Mouse (Mus musculus) frontal cortex, adult 2 months (tissue): ENCODE results near the gene Rabggtb. TPM values are rescaled to one million over a fixed set of nuclear protein-coding genes. Genes with fewer than 3 reads are reported as not detected.

ENCODE experiments used
- DNase-seq, 2 experiments: peaks; one replicate each; pipeline ENCODE4 v3.0.0; 2022; ENCODE audit warnings: low spot score in 1 of 2; ENCODE audit errors: extremely low spot score in 1 of 2
- polyA plus RNA-seq: library from polyadenylated mRNA; depleted of rRNA; stranded (reverse); fragments of >200 nt; gene quantifications from 2 replicates; pipeline ENCODE4 v1.2.3, GENCODE M21; 2012; rRNA removed

The Rabggtb gene
- 66.9 and 73.9 TPM in 2 replicates for polyA plus RNA-seq

DNA sequence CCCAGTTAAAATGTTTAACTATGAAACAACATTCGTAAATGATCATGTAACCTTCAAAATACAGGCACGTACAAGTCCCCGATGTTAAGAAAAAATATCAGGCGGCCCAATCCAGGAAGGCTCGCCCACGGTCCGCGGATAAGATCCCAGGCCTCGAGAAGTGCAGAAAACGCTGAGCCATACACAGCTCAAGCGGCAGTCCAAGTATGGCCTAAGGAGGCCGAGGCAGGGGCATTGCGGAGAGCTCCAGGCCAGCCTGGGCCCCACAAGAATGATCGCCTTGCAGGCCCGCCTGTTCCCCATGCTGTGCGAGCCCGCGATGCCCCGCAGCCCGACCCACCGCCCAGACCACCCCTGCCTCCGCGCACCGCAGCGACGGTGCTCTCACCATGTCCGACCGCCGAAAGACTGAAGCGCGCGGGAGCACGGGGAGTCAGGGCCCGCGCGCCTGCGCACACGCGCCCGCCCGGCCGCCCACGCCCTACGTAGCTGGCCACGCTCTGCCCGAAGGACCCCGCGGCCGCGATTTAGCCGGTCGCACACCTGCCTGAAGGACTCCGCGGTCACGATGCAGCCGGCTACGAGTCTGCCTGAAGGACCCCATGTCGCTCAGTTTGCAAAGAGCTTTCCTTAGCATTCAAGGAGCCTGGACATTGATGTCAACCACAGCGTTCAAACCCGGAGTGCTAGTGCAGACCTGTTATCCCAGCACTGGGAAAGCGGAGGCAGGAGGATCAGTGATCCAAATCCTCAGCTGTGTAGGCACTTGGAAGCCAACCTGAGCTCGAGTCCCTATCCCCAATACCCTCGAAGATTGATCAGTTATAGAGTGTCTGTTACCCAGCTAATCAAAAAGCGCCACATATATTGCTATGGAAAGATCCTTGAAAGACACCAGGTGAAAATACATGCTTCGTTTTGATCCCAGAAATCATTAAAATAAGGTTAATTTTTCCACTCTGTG is at the start of gene Rabggtb:
Gene Rabggtb, minus strand, starts transcription at position 464 of the 964 bp plus-strand sequence.
- DNase-seq: peak; percentile 90 to 96

DNA sequence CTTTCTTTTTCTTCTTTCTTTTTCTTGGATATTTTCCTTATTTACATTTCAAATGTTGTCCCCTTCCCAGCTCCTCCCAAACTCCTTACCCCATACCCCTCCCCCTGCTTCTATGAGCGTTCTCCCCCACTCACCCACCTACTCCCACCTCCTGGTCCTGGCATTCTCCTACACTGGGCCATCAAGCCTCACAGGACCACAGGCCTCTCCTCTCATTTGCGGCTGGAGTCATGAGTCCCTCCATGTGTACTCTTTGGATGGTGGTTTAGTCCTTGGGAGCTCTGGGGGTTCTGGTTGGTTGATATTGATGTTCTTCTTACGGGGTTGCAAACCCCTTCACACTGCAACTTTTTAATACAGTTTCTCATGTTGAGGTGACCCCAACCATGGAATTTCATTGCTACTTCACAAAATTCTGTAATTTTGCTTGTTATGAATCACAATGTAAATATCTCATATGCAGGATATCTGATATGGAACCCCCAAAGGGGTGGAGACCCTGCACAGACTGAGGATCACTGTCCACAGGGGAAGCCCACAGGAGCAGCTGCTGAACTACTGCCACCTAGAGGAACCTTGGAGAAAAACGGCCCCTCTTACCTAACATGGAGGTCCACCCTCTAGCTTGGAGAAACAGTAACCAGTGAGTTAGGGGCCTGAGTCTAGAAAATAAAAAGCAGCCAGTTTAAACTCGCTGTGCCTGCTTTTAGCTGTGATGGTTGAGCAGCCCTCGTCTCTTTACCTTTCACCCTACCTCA is 49.0 kb upstream of the Rabggtb start:
- DNase-seq: no peak

DNA sequence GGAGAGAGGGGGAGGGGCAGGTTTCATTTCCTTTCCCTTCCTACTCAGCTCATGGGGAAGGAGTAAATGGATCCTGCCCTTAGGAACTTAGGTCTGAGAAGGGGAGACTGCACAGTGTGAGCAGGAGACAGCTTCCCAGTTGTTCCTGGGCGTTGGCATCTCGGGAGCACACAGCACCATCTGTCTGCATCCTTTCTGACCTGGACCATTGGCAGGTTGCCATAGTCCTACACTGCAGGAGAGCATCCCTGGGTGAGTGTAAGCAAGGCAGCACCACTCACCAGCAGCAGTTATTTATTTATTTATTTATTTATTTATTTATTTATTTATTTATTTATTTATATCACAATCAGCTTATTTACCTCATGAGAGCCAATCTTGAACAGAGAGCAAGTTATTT is 48.1 kb upstream of the Rabggtb start:
- DNase-seq: no peak

DNA sequence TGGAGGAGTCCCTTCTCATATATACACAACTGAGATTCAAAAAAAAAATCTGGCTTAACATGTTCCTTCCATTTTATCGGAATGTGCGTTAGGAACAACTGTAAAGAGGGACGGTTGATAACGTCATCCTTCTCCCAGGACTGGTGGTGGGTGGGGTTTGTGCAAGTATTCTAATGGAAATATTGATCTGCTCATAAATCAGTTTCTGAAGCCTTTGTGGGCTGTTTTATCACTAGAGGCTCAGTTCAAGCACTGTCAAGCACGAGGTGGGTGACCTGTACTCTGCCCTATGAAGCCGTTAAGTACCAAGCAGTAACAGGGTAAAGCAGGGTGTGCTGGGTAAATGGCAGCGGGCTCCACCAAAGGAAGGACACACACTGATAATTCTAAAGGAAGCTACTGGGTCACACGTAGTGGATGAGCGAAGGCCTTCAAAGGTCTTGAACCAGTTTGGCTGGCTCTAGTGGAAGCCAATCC is 47.0 kb upstream of the Rabggtb start:
- no peak for DNase-seq

DNA sequence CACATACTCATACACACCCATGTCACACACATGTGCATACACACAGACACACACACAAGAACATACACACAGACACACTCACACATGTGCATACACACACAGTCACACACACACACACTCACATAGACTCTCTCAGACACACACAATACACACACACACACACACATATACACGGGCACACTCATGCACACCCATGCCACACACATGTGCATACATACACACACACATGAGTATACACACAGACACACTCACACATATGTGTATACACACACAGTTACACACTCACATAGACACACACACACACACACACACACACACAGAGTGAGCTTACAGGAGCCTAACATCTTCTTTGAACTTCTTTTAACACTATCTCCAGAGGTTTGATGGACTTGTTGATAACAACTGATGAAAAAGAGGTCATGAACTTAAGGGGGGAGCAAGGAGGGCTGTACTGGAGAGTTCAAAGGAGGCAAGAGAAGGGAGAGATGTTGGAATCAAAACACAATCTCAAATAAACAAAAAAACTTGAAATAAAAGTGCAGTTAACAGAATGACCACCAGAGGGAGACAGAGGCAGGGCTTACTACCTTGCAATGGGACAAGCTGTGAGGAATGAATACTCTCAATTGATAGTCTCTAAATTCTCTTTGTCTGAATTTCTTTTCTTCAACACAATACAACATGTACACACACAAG is 46.4 kb upstream of the Rabggtb start:
- peak in 1 of 2 experiments; percentile 84 for DNase-seq

DNA sequence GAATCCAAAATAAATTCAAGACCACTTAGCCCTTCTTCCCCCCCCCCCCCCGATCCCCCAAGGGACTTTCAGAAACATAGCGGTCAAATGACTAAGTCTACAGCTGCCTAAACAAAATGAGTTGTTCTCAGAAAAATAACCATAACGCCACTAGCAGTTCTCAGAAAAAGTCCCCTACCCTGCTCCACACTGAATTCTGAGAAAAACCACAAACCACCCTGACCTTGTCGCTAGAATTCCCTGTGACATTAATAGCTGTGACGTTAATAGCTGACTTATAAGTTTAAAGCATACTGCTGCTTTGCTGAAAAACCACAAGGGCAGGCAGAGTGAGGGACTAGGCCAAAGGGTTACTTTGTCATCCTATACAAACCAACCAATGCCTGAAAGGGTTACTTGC is 45.1 kb upstream of the Rabggtb start:
- no peak for DNase-seq

DNA sequence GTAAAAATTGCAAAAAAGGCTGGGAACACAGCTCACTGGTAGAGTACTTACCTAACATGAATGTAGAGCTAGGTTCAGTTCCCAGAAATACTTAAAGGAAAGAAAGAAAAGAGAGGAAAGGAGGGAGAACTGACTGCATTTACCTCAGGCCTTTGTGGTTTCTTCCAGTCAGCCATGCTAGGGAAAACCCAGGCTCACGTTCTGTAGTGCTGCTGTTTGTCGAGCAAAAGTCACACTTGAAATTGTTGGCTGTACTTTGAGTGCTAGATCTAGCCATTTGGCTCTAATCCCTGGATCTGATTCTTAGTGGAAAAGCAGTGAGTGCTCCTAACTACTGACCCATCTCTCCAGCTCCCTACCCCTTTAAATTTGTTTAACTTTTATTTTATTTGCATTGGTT is 35.4 kb upstream of the Rabggtb start:
- DNase-seq: no peak

DNA sequence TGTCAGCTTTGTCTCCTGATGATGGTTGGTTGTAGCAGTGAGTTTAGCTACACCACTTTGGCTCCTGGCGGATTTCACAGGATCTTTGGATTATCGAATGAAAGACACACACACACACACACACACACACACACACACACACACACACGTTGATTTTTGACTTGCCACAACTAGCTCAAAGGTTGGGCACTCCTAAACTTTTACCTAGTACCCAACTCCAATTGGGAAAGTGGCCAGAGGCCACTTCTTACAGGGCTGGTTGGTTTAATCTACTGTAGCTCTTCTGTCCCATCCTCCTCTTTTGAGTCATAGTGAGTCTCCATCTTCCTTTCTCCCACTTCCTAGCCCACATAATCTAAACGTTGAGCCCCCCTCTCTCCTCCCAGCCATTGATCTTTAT is 34.5 kb upstream of the Rabggtb start:
- no peak for DNase-seq

DNA sequence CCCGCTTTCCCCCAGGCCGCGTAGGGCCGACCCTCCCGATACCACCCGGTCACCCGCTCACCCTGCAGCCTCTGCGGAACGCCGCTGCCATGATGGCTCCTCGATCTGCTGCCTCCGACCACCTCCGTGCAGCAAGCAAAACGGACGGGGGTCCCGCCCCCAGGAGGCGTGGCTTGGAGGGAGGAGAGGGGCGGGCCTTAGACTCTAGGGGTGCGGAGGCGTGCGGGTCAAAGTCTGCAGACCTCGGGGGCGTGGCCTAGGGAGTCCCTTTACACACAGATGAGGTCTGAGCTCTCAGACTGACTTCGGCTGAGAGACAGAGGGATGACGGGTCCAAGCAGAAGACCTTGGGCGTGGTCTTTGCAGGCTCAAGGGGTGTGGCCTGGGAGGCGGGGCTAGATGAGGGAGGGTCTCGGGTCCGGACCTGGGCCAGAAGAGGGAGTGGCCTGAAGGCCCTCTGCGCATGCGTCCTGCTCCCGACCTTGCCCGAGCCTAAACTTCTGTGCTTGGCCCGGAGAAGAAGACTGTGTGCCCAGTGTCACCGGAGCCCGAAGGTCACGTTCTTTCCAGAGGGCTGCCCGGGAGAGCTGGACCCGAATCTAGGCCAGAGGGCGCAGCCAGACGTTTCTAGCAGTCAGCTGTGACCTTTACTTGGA is 31.7 kb upstream of the Rabggtb start, which contains the start of gene Acadm:
Gene Acadm, minus strand, starts transcription at position 298 of the 656 bp plus-strand sequence.
- peak; percentile 91 to 94 for DNase-seq

DNA sequence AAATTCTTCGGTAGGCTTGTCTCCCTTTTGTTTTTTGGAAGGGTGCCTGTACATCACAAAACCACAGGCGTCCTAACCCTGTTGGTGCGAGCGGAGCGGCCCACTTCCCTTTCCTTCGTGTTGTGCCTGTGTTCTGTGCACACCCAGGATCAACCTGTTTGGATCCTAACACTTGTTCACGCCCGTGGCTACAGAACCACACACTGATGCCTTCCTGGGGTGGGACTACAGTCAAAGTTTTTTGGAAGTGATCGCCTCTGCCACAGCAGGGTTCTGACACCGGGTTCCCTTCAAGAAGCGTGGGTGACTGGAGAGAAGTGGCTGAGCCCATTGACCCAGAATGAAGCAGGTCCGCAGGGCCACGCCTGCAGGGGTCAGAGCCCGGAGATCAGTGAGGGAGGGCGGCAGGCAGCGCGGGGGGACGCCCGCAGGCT is 31.1 kb upstream of the Rabggtb start:
- DNase-seq: peak; percentile 32 to 33

DNA sequence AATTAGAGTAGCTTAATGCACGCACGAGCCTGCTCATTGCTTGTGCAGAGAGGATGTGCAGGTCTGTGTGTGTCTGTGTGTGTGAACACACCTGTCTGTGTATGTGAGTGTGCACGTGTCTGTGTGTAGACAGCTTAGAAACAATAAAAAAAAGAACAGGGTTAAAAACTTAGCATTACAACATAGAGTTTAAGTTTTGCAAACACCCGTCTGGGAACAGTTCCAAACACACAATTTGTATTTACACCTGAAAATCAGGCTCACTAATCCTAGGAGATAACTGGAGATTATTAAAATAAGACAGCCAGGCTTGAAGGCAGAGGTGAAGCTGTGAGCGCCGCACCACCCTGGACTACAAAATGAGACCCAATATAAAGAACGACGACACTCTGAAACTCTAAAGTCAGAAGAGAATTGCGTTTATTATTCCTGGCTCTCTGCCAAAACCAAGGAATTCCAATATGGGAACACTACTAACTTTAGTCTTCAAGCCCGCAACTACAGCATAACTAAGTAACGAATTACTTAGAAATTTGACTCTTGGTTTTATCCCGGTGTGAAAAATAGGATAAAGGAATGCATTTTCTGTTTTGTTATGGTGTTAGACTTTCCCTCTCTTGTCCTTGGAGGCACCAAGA is 30.3 kb upstream of the Rabggtb start:
- DNase-seq: no peak

DNA sequence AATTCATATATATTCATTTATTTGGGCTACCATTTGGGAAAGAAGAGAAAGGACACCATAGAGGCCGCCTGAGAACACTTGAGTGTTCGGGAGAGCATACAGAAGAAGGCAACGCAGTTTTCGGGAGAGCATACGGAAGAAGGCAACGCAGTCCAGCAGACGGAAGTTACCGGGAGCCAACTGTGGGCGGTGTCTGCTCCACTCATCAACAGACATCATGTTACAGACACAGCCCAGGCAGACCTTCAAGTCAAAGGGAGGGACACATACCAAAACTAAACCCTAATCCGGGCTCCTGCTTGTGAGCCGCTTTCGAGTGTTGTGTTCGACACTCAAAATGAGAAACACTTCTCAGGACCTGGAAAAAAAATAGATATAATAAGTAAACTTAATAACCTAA is 28.8 kb upstream of the Rabggtb start:
- DNase-seq: no peak

DNA sequence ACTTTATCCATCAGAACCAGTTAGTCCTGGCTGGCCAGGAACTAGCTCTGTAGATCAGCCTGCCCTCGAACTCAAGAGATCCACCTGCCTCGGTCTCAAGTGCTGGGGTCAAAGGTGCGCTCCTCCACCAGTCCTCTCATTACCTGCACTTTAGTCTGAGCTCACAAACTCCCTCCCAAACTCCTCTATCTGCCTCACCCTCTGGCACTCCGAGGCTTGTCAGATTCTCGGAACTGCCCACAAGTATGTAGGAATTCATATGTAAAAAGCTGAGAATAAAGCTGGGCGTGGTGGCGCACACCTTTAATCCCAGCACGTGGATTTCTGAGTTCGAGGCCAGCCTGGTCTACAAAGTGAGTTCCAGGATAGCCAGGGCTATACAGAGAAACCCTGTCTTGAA is 27.7 kb upstream of the Rabggtb start:
- no peak for DNase-seq

DNA sequence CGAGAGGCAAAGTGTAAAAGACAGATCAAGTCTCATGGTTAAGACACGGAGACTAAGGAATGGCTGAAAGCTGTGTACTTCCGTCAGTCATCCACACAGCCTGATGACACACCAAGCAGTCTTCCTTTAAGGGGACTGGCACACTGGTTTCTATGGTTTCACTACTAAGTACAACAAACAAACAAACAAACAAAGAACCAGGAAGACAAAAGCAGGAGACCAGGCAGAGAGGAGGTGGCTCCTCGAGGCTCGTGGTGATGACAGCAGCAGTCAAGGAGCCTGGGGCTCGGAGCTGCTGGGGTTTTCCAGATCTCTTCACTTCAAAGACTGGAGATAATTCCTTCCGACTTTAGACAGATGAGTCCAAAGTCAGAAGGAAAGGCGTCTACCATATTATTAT is 27.2 kb upstream of the Rabggtb start:
- no peak for DNase-seq

DNA sequence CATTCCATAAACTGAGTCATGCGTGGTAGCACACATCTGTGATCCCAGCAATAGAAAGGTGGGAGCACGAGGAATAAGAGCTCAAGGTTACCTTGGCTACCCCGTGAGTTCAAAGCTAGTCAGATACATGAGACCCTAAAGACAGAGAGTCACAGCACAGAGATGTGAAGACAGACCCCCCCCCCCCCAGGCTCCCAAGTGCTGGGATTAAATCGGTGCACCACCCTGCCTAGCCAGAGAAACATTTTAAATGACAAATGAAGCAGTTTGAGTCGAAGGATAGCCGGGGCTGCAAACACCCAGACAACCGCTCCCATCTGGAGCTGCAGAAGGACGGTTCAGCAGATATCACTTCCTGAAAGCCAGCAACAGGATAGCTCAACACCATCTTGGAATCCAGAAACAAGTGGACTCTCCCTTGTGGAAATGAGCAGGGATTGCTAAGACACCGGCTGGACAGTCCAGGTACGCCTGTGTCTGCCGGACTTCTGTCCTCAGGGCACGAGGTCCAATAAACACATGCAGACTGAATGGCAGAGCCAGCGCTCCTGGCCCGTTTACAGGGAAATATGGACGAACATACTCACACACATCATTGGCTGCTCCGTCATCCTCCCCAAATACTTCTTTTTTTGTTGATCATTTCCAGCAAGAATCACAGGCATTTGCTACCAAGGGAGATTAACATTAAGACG is 24.5 kb upstream of the Rabggtb start:
- DNase-seq: no peak

DNA sequence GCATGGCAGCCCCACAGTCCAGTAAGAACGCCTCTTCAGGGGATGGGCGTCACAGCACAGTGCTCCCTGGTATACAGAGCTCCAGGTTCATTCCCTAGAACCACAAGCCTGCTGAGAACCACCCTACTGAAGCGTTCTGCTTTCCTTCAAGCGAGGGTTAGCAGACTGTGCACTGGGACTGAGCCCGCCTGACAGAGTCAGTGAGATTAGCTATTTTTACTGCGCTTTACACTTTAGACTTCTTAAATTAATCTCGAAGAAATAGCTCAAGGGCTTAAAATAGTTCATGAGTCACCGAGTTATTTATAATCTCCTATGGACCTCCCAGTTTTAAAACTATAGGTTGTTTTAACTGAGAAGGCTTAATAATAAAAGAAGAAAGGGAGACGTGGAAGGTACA is 23.1 kb upstream of the Rabggtb start:
- peak in 1 of 2 experiments; percentile 23 for DNase-seq

DNA sequence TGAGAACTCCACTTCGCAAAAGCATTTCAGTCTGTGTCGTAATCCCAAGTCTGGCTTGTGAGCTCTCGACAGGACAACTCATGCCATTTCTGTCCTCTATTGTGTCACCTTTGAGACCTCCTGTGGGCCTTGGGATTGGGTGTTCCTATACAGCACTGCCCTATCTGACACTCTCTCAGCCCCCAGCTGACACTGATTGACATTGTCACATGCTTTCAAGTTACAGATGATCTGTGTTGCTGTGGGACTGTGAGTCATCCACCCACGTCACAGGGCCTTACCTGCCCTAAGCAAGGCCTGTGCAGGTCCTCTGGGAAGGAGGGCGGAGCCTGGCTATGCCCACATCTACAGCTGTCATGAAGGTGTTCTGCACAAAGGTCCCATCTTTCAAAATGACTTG is 19.7 kb upstream of the Rabggtb start:
- DNase-seq: no peak

DNA sequence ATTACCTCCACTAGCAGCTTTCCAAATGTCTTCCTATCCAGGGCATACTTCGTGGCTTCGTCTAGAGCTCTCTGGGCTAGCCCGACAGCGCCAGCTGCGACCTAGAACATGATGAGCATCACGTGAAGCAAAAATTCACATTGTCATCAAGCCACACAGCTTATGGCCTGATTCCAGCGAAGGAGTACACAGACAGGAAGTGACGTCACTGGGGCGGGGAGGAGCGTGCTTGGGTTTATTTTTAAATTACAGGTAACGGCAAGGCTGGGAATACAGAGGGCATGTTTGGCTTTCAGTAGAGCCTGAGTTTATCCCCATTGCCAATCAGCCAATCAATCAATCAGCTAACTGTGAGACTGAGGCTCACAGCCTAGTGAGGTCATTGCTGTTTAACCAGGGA is 16.7 kb upstream of the Rabggtb start:
- no peak for DNase-seq

DNA sequence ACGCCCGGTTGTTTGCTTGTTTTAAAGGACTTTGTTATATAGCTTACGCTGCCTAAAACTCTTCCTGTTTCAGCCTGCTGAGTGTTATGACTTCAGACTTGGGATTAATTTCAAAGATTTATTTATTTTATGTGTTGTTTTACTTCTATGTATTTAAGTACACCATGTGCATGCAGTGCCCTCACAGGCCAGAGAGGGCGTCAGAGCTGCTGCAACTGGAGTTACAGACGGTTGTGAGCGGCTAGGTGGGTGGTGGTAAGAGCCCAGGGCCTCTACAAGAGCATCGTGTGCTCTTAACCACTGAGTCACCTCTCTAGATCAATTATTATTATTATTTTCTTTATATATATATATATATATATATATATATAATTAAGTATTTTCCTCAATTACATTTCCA is 13.5 kb upstream of the Rabggtb start:
- DNase-seq: no peak
